Mouse (Mus musculus) embryonic facial prominence, embryonic 12.5 days (tissue): ENCODE results near the gene Anxa5. TPM values are rescaled to one million over a fixed set of nuclear protein-coding genes. Genes with fewer than 3 reads are reported as not detected.

ENCODE experiments used
- ATAC-seq: fragments of 200-750 bp; cut with Nextera tagmentation; 2 replicates; pipeline ENCODE4 v1.8.0; 2017; ENCODE audit not compliant: insufficient number of reproducible peaks, insufficient read depth, low FRiP score, low TSS enrichment
- H3K27ac ChIP-seq: fragments of 300-500 bp; sonication (generic); 2 replicates; pipeline ENCODE4 v1.5.1; 2016; ENCODE audit warnings: mild to moderate bottlenecking
- H3K27me3 ChIP-seq: fragments of 300-500 bp; sonication (generic); 2 replicates; pipeline ENCODE4 v1.6.1; 2016; ENCODE audit warnings: mild to moderate bottlenecking, moderate library complexity
- H3K36me3 ChIP-seq: fragments of 300-500 bp; sonication (generic); 2 replicates; pipeline ENCODE4 v1.6.1; 2016; ENCODE audit warnings: mild to moderate bottlenecking
- H3K4me1 ChIP-seq: fragments of 300-500 bp; sonication (generic); 2 replicates; pipeline ENCODE4 v1.6.1; 2016
- H3K4me2 ChIP-seq: fragments of 300-500 bp; sonication (generic); replicated peaks from 2 replicates; pipeline ENCODE4 v1.6.1; 2016; ENCODE audit warnings: mild to moderate bottlenecking, moderate library complexity
- H3K4me3 ChIP-seq: fragments of 300-500 bp; sonication (generic); 2 replicates; pipeline ENCODE4 v1.5.1; 2016; ENCODE audit warnings: mild to moderate bottlenecking
- H3K9ac ChIP-seq: fragments of 300-500 bp; sonication (generic); 2 replicates; pipeline ENCODE4 v1.6.1; 2016; ENCODE audit warnings: mild to moderate bottlenecking, moderate library complexity
- H3K9me3 ChIP-seq: fragments of 300-500 bp; sonication (generic); 2 replicates; pipeline ENCODE4 v1.6.1; 2016; ENCODE audit warnings: mild to moderate bottlenecking, moderate library complexity
- WGBS: fragments of 180-500 bp; shearing (Covaris S2); methylation state at CpG from one replicate; pipeline ENCODE4 v1.1.7; 2016; 5-methylcytosine and 5-hydroxymethylcytosine counted together
- polyA plus RNA-seq: library from polyadenylated mRNA; unstranded; fragments of >200 nt; fragmentation: Nextera tagmentation; extraction: Ambion mirVana; gene quantifications from 2 replicates; pipeline ENCODE4 v1.2.1, GENCODE M21; 2016

The Anxa5 gene
- polyA plus RNA-seq, 1 experiment from 2014 or later = 196 TPM

- H3K4me2 ChIP-seq = no peak overlapping the region
- no peak overlapping the region for H3K4me3 ChIP-seq
- no peaks in the 10 kb centered on the region for H3K4me1 ChIP-seq
- H3K27me3 ChIP-seq = no peaks in the 10 kb centered on the region
- no peak for ATAC-seq
- no peaks in the 10 kb centered on the region for H3K36me3 ChIP-seq
- 85% methylated on average over 6 of the region's 6 CpGs for WGBS
- H3K9ac ChIP-seq = no peak overlapping the region
- H3K9me3 ChIP-seq = no peaks in the 10 kb centered on the region
- H3K27ac ChIP-seq = no peak overlapping the region
Observed at GRCm38 (mm10) chr3:36498224-36498623, 22.5 kb upstream of the Anxa5 start.

- Histone ChIP-seq H3K36me3 (no peaks in the 10 kb centered on the region), H3K9ac (no peak overlapping the region)
- no peak for ATAC-seq
Observed at GRCm38 (mm10) chr3:36496746-36497145, 21.1 kb upstream of the Anxa5 start.

GRCm38 (mm10) chr3:36496273-36496672 is 20.6 kb upstream of the Anxa5 start:
- Histone ChIP-seq H3K36me3 (no peaks in the 10 kb centered on the region), H3K4me1 (no peaks in the 10 kb centered on the region), H3K4me3 (no peak overlapping the region), H3K9ac (no peak overlapping the region), H3K4me2 (no peak overlapping the region), H3K9me3 (no peaks in the 10 kb centered on the region), H3K27me3 (no peaks in the 10 kb centered on the region), H3K27ac (no peak overlapping the region)
- WGBS = 80% methylated on average over 9 of the region's 9 CpGs
- no peak for ATAC-seq

More at GRCm38 (mm10) chr3:36496746-36497145, 21.1 kb upstream of the Anxa5 start:
- WGBS = 20% methylated on average over 14 of the region's 14 CpGs
- H3K4me3 ChIP-seq = no peak overlapping the region
- H3K4me2 ChIP-seq = no peak overlapping the region
- H3K27me3 ChIP-seq = no peaks in the 10 kb centered on the region
- H3K27ac ChIP-seq = no peak overlapping the region
- no peaks in the 10 kb centered on the region for H3K4me1 ChIP-seq
- no peaks in the 10 kb centered on the region for H3K9me3 ChIP-seq

GRCm38 (mm10) chr3:36495436-36495835 is 19.7 kb upstream of the Anxa5 start:
- no peak overlapping the region for H3K9ac ChIP-seq
- no peak overlapping the region for H3K4me3 ChIP-seq
- no peak overlapping the region for H3K4me2 ChIP-seq
- no peaks in the 10 kb centered on the region for H3K36me3 ChIP-seq
- H3K27ac ChIP-seq = no peak overlapping the region
- no peaks in the 10 kb centered on the region for H3K9me3 ChIP-seq
- WGBS = 8% methylated on average over 6 of the region's 6 CpGs
- ATAC-seq = no peak
- H3K4me1 ChIP-seq = no peaks in the 10 kb centered on the region
- no peaks in the 10 kb centered on the region for H3K27me3 ChIP-seq

GRCm38 (mm10) chr3:36494613-36495012 is 18.9 kb upstream of the Anxa5 start:
- WGBS = 80% methylated on average over 2 of the region's 2 CpGs
- Histone ChIP-seq H3K9ac (no peak overlapping the region), H3K4me3 (no peak overlapping the region), H3K9me3 (no peaks in the 10 kb centered on the region), H3K4me2 (no peak overlapping the region), H3K36me3 (no peaks in the 10 kb centered on the region), H3K27me3 (no peaks in the 10 kb centered on the region), H3K27ac (no peak overlapping the region), H3K4me1 (no peaks in the 10 kb centered on the region)
- no peak for ATAC-seq

- Histone ChIP-seq H3K27me3 (no peaks in the 10 kb centered on the region), H3K4me3 (no peak overlapping the region), H3K9me3 (no peaks in the 10 kb centered on the region), H3K4me2 (no peak overlapping the region), H3K36me3 (no peaks in the 10 kb centered on the region), H3K4me1 (no peaks in the 10 kb centered on the region), H3K27ac (no peak overlapping the region), H3K9ac (no peak overlapping the region)
- no peak for ATAC-seq
- 76% methylated on average over 6 of the region's 6 CpGs for WGBS
Observed at GRCm38 (mm10) chr3:36493641-36494283, 18.1 kb upstream of the Anxa5 start.

GRCm38 (mm10) chr3:36492716-36493391 is 17.2 kb upstream of the Anxa5 start:
- Histone ChIP-seq H3K27ac (no peak overlapping the region), H3K9ac (no peak overlapping the region), H3K4me1 (no peaks in the 10 kb centered on the region), H3K4me2 (no peak overlapping the region), H3K9me3 (no peaks in the 10 kb centered on the region), H3K27me3 (no peaks in the 10 kb centered on the region), H3K4me3 (no peak overlapping the region), H3K36me3 (no peaks in the 10 kb centered on the region)
- no peak for ATAC-seq
- 68% methylated on average over 9 of the region's 9 CpGs for WGBS

- no peaks in the 10 kb centered on the region for H3K9me3 ChIP-seq
- H3K36me3 ChIP-seq = no peaks in the 10 kb centered on the region
- 92% methylated on average over 5 of the region's 5 CpGs for WGBS
- H3K4me2 ChIP-seq = no peak overlapping the region
- no peak overlapping the region for H3K4me3 ChIP-seq
- H3K9ac ChIP-seq = no peak overlapping the region
- no peaks in the 10 kb centered on the region for H3K27me3 ChIP-seq
- ATAC-seq = no peak
- no peak overlapping the region for H3K27ac ChIP-seq
- no peaks in the 10 kb centered on the region for H3K4me1 ChIP-seq
Observed at GRCm38 (mm10) chr3:36491535-36491934, 15.8 kb upstream of the Anxa5 start.

GRCm38 (mm10) chr3:36489590-36489910 is 13.9 kb upstream of the Anxa5 start:
- Histone ChIP-seq H3K4me2 (no peak overlapping the region), H3K9ac (no peak overlapping the region), H3K27ac (no peak overlapping the region), H3K27me3 (no peaks in the 10 kb centered on the region), H3K4me1 (no peaks in the 10 kb centered on the region), H3K4me3 (no peak overlapping the region), H3K36me3 (no peaks in the 10 kb centered on the region), H3K9me3 (no peaks in the 10 kb centered on the region)
- ATAC-seq = no peak
- WGBS = 92% methylated on average over 1 of the region's 1 CpGs

- H3K9me3 ChIP-seq = no peaks in the 10 kb centered on the region
- no peak overlapping the region for H3K4me2 ChIP-seq
- no peak overlapping the region for H3K4me3 ChIP-seq
- no peaks in the 10 kb centered on the region for H3K36me3 ChIP-seq
- no peak for ATAC-seq
- H3K27me3 ChIP-seq = no peaks in the 10 kb centered on the region
- no peak overlapping the region for H3K9ac ChIP-seq
- H3K27ac ChIP-seq = no peak overlapping the region
- H3K4me1 ChIP-seq = no peaks in the 10 kb centered on the region
- WGBS = 81% methylated on average over 6 of the region's 6 CpGs
Observed at GRCm38 (mm10) chr3:36488899-36489589, 13.3 kb upstream of the Anxa5 start.

GRCm38 (mm10) chr3:36488367-36488766 is 12.7 kb upstream of the Anxa5 start:
- Histone ChIP-seq H3K4me1 (no peaks in the 10 kb centered on the region), H3K4me3 (no peak overlapping the region), H3K36me3 (no peaks in the 10 kb centered on the region), H3K4me2 (no peak overlapping the region), H3K9me3 (no peaks in the 10 kb centered on the region), H3K27ac (no peak overlapping the region), H3K9ac (no peak overlapping the region), H3K27me3 (no peaks in the 10 kb centered on the region)
- 90% methylated on average over 1 of the region's 1 CpGs for WGBS
- ATAC-seq = no peak

GRCm38 (mm10) chr3:36486881-36487280 is 11.2 kb upstream of the Anxa5 start:
- Histone ChIP-seq H3K4me3 (no peak overlapping the region), H3K4me2 (no peak overlapping the region), H3K4me1 (peaks cover 4% of the 10 kb centered on the region), H3K27me3 (no peaks in the 10 kb centered on the region), H3K36me3 (no peaks in the 10 kb centered on the region), H3K9ac (no peak overlapping the region), H3K9me3 (no peaks in the 10 kb centered on the region), H3K27ac (no peak overlapping the region)
- 80% methylated on average over 6 of the region's 6 CpGs for WGBS
- no peak for ATAC-seq
